Mouse (Mus musculus) liver, adult 2 months (tissue): ENCODE measurements around the gene Rpl10a.

Experiments used
- CTCF ChIP-seq: fragments of 200-500 bp; IDR thresholded peaks from 2 replicates; pipeline ENCODE4 v1.5.1; 2011; ENCODE audit warnings: low read depth, low read length, control low read depth
- POLR2A ChIP-seq: fragments of 200-500 bp; IDR thresholded peaks from 2 replicates; pipeline ENCODE4 v1.6.1; 2011; ENCODE audit warnings: low read length, control low read depth; ENCODE audit not compliant: insufficient read depth; ENCODE audit errors: extremely low read depth

DNA sequence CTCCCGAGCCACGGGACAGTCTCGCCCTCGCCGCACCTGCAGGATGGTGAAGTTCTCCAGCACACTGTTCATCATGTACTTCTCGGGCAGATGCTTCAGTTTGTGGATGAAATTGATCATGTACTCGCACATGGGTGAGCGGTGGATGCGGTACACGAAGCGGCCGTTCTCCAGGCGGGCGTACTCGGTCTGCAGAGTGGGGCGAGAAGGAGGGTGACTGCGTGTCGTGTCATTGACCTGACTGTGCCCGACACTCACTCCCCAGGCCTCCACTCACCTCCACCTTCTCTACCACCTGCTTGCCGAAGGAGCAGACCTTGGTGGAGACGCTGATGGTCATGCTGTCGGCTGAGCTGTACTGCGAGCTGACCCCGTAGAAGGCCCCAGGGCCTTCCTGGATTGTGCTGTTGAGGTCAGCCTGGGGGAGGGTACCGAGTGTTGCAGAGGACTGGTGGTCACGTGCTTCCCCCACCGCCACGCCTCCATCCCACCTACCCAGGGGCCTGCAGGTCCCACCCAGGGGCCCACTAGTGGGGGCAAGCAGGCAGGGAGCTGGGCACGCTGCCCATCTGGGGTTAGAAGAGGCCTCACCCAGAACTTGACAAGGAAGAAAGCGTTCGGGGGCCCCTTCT lies 4.8 kb downstream of the Rpl10a start:
- TF ChIP-seq POLR2A (no peak), CTCF (no peak)
